Mouse (Mus musculus): ENCODE results near the gene Ptpn11.

Gene Ptpn11

DNA sequence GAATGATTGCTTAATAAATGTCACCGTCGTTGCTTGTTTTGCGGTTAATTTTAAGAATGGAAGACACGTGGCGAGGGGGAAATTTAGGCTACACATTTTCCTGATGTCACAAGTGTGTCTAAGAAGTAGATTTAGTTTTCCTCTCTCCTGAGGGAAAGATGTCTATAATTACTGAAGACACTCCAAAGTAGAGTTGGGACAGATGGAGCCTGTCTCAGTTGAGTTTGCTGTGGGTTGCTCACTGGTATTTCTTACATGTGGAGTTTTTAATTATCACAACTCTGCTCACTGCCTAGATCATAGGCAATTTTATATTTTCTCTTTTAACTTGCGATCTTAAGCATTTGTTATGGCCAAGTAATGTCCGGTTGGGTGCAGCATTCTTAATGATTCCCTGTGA, 108.6 kb downstream of the Ptpn11 start:
- no peak for DNase-seq (ENCODE audit: low read depth)

DNA sequence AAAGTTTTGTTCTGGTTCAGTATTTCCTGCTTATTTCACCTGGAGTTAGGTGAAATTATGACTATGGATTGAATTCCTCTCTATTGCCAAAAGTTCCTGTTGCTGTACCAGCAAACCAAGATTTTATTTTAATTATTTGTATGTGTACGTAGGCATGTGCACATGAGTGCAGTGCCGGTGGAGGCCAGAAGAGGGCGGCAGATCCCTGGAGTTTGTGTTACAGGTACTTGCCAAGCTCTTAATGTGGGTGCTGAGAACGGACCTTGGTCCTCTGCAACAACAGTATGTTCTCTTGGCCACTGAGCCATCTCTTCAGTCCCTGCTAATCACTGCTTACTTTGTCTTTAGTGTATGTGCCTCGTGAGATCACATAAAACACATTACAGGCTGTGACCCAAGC, 109.4 kb downstream of the Ptpn11 start:
- DNase-seq (ENCODE audit: low read depth), result no peak
